Mouse (Mus musculus) hindbrain, embryonic 16.5 days (tissue): ENCODE measurements around the gene Fam214b. TPM values are rescaled to one million over a fixed set of nuclear protein-coding genes. Genes with fewer than 3 reads are reported as not detected.
A peak's percentile ranks its signal among the peaks of the same experiment; 100 is the strongest.

Source experiments
- ATAC-seq: fragments of 200-750 bp; cut with Nextera tagmentation; 2 replicates; pipeline ENCODE4 v1.8.0; 2017; ENCODE audit warnings: moderate TSS enrichment, moderate library complexity
- H3K27ac ChIP-seq: fragments of 300-500 bp; sonication (generic); 2 replicates; pipeline ENCODE4 v1.5.1; 2014; ENCODE audit warnings: low read depth, mild to moderate bottlenecking, control low read depth, low read length, moderate library complexity
- H3K27me3 ChIP-seq: fragments of 300-500 bp; sonication (generic); replicated peaks from 2 replicates; pipeline ENCODE4 v1.6.1; 2014; ENCODE audit warnings: low read length; ENCODE audit not compliant: control insufficient read depth, insufficient read depth
- H3K36me3 ChIP-seq: fragments of 300-500 bp; sonication (generic); 2 replicates; pipeline ENCODE4 v1.6.1; 2014; ENCODE audit warnings: mild to moderate bottlenecking, low read length, moderate library complexity, mixed read lengths; ENCODE audit not compliant: control insufficient read depth, insufficient read depth
- H3K4me1 ChIP-seq: fragments of 300-500 bp; sonication (generic); 2 replicates; pipeline ENCODE4 v1.6.1; 2014; ENCODE audit warnings: low read depth, low read length; ENCODE audit not compliant: control insufficient read depth, insufficient read depth
- H3K4me2 ChIP-seq: fragments of 300-500 bp; sonication (generic); 2 replicates; pipeline ENCODE4 v1.6.1; 2014; ENCODE audit warnings: mild to moderate bottlenecking, low read length, control low read depth, moderate library complexity
- H3K4me3 ChIP-seq: fragments of 300-500 bp; sonication (generic); 2 replicates; pipeline ENCODE4 v1.5.1; 2014; ENCODE audit warnings: mild to moderate bottlenecking, low read length, control low read depth, moderate library complexity
- H3K9ac ChIP-seq: fragments of 300-500 bp; sonication (generic); 2 replicates; pipeline ENCODE4 v1.6.1; 2014; ENCODE audit warnings: low read depth, mild to moderate bottlenecking, control low read depth, low read length, moderate library complexity
- H3K9me3 ChIP-seq: fragments of 300-500 bp; sonication (generic); 2 replicates; pipeline ENCODE4 v1.6.1; 2014; ENCODE audit warnings: mild to moderate bottlenecking, low read length, moderate library complexity; ENCODE audit not compliant: control insufficient read depth
- WGBS: fragments of 180-500 bp; shearing (Covaris S2); extraction: QIAGEN DNeasy Blood & Tissue Kit; methylation state at CpG from one replicate; pipeline ENCODE4 v1.1.7; 2014; 5-methylcytosine and 5-hydroxymethylcytosine counted together
- polyA plus RNA-seq: library from polyadenylated mRNA; unstranded; fragments of >200 nt; fragmentation: Nextera tagmentation; extraction: Ambion mirVana; gene quantifications from 2 replicates; pipeline ENCODE4 v1.2.1, GENCODE M21; 2015

Fam214b gene
- polyA plus RNA-seq, 1 experiment from 2014 or later: 32.3 TPM

- peak within 1 kb of the TSS; percentile 77 for H3K4me3 ChIP-seq
- H3K27me3 ChIP-seq: no peaks in the 10 kb centered on the region
- under 1% methylated on average over 72 of the region's 90 CpGs for WGBS
- no peaks in the 10 kb centered on the region; the same call in 1 of the 2 replicates for H3K9me3 ChIP-seq
- H3K27ac ChIP-seq: peak within 1 kb of the TSS; percentile 81
- no peaks in the 10 kb centered on the region for H3K36me3 ChIP-seq
- H3K9ac ChIP-seq: peak within 1 kb of the TSS; percentile 67
- peak; percentile 98 for ATAC-seq
- peak within 1 kb of the TSS; percentile 74 for H3K4me2 ChIP-seq
- no peaks in the 10 kb centered on the region; the same call in 1 of the 2 replicates for H3K4me1 ChIP-seq
These were observed 13.0 kb upstream of the Fam214b start, which contains the start of gene Unc13b for GRCm38 (mm10) chr4:43058753-43059654. Gene Unc13b (plus strand): TSS chr4:43058953.

- peak overlapping the region; percentile 32; the same call in 1 of the 2 replicates for H3K27ac ChIP-seq
These were observed 12.4 kb upstream of the Fam214b start for GRCm38 (mm10) chr4:43058392-43058752.

GRCm38 (mm10) chr4:43057654-43058053, 11.6 kb upstream of the Fam214b start:
- 92% methylated on average over 5 of the region's 5 CpGs for WGBS

More at GRCm38 (mm10) chr4:43058392-43058752, 12.4 kb upstream of the Fam214b start:
- no peaks in the 10 kb centered on the region for H3K27me3 ChIP-seq
- peak overlapping the region; percentile 74 for H3K4me2 ChIP-seq
- no peaks in the 10 kb centered on the region; the same call in 1 of the 2 replicates for H3K4me1 ChIP-seq
- H3K36me3 ChIP-seq: no peaks in the 10 kb centered on the region
- ATAC-seq: peak; percentile 44; the same call in 1 of the 2 replicates
- peak overlapping the region; percentile 67; the same call in 1 of the 2 replicates for H3K9ac ChIP-seq
- peak overlapping the region; percentile 77 for H3K4me3 ChIP-seq
- H3K9me3 ChIP-seq: no peaks in the 10 kb centered on the region; the same call in 1 of the 2 replicates
- WGBS: 15% methylated on average over 8 of the region's 8 CpGs

GRCm38 (mm10) chr4:43052627-43053026, 6.6 kb upstream of the Fam214b start:
- Histone ChIP-seq H3K27ac (no peak overlapping the region), H3K27me3 (no peaks in the 10 kb centered on the region), H3K4me2 (no peak overlapping the region), H3K9me3 (no peaks in the 10 kb centered on the region), H3K36me3 (no peaks in the 10 kb centered on the region), H3K4me3 (no peak overlapping the region), H3K9ac (no peak overlapping the region), H3K4me1 (no peaks in the 10 kb centered on the region)
- ATAC-seq: no peak
- WGBS: 12% methylated on average over 4 of the region's 4 CpGs

More at GRCm38 (mm10) chr4:43057654-43058053, 11.6 kb upstream of the Fam214b start:
- Histone ChIP-seq H3K4me3 (no peak overlapping the region), H3K9me3 (no peaks in the 10 kb centered on the region; the same call in 1 of the 2 replicates), H3K4me1 (no peaks in the 10 kb centered on the region; the same call in 1 of the 2 replicates), H3K9ac (no peak overlapping the region), H3K27me3 (no peaks in the 10 kb centered on the region), H3K4me2 (no peak overlapping the region), H3K36me3 (no peaks in the 10 kb centered on the region), H3K27ac (no peak overlapping the region)
- no peak for ATAC-seq

GRCm38 (mm10) chr4:43047231-43047630, 1.2 kb upstream of the Fam214b start:
- WGBS: 5% methylated on average over 5 of the region's 5 CpGs
- no peak overlapping the region for H3K27ac ChIP-seq
- H3K4me2 ChIP-seq: 0 out of 2 replicates have a peak overlapping the region, but pooled peaks have one; percentile 17
- no peak for ATAC-seq
- no peaks in the 10 kb centered on the region for H3K36me3 ChIP-seq
- H3K9me3 ChIP-seq: no peaks in the 10 kb centered on the region
- no peak overlapping the region for H3K9ac ChIP-seq
- H3K4me1 ChIP-seq: peaks cover 22% of the 10 kb centered on the region
- H3K4me3 ChIP-seq: no peak overlapping the region
- no peaks in the 10 kb centered on the region for H3K27me3 ChIP-seq

GRCm38 (mm10) chr4:43046607-43047006, 587 bp upstream of the Fam214b start:
- WGBS: 60% methylated on average over 5 of the region's 5 CpGs
- no peaks in the 10 kb centered on the region for H3K36me3 ChIP-seq
- H3K9me3 ChIP-seq: no peaks in the 10 kb centered on the region
- H3K9ac ChIP-seq: no peak overlapping the region
- H3K27me3 ChIP-seq: no peaks in the 10 kb centered on the region
- H3K27ac ChIP-seq: no peak overlapping the region
- H3K4me2 ChIP-seq: peak overlapping the region; percentile 72
- ATAC-seq: no peak
- H3K4me3 ChIP-seq: no peak overlapping the region
- peaks cover 22% of the 10 kb centered on the region for H3K4me1 ChIP-seq

- Histone ChIP-seq H3K9me3 (no peaks in the 10 kb centered on the region), H3K27me3 (no peaks in the 10 kb centered on the region), H3K4me3 (peak overlapping the region; percentile 55), H3K36me3 (no peaks in the 10 kb centered on the region), H3K4me1 (peaks cover 28% of the 10 kb centered on the region), H3K9ac (peak overlapping the region; percentile 63), H3K4me2 (peak overlapping the region; percentile 72), H3K27ac (peak overlapping the region; percentile 92)
- 2% methylated on average over 13 of the region's 13 CpGs for WGBS
- peak; percentile 3; the same call in 1 of the 2 replicates for ATAC-seq
These were observed 748 bp downstream of the Fam214b start for GRCm38 (mm10) chr4:43045285-43045658.

- peak overlapping the region; percentile 63 for H3K9ac ChIP-seq
- ATAC-seq: no peak
- WGBS: 0% methylated on average over 4 of the region's 4 CpGs
- peak overlapping the region; percentile 92 for H3K27ac ChIP-seq
- H3K36me3 ChIP-seq: no peaks in the 10 kb centered on the region
- no peaks in the 10 kb centered on the region for H3K9me3 ChIP-seq
- H3K4me1 ChIP-seq: peaks cover 28% of the 10 kb centered on the region
- H3K4me3 ChIP-seq: peak overlapping the region; percentile 55
- peak overlapping the region; percentile 72 for H3K4me2 ChIP-seq
- H3K27me3 ChIP-seq: no peaks in the 10 kb centered on the region
These were observed 1.3 kb downstream of the Fam214b start for GRCm38 (mm10) chr4:43044673-43045072.
